Mouse (Mus musculus): ENCODE results near the gene Olfr491.

The Olfr491 gene

GRCm38 (mm10) chr7:108313151-108313550 lies at the start of gene Olfr491:
Gene Olfr491 (plus strand): TSS chr7:108313451.
- no peak for DNase-seq (ENCODE audit: low spot score in 2 of 2)

GRCm38 (mm10) chr7:108288834-108289233 lies 24.4 kb upstream of the Olfr491 start, which contains the start of gene Olfr490:
Gene Olfr490 (minus strand): TSS chr7:108288934.
- no peak for DNase-seq (ENCODE audit: low spot score in 2 of 2)

GRCm38 (mm10) chr7:108323574-108323973 lies 10.3 kb downstream of the Olfr491 start, which contains the start of gene Olfr492:
Gene Olfr492 (minus strand): TSS chr7:108323674.
- no peak for DNase-seq (ENCODE audit: low spot score in 2 of 2)

GRCm38 (mm10) chr7:108346879-108347278 lies 33.6 kb downstream of the Olfr491 start, which contains the start of gene Olfr493:
Gene Olfr493 (minus strand): TSS chr7:108346979.
- DNase-seq (ENCODE audit: low spot score in 2 of 2), result no peak

- DNase-seq (ENCODE audit: low spot score in 2 of 2), result no peak
Measured at GRCm38 (mm10) chr7:108365035-108365434, 51.8 kb downstream of the Olfr491 start, which contains the start of gene Olfr494. Gene Olfr494 (plus strand): TSS chr7:108365335.

All from frontal cortex, postnatal 36 days (tissue).